Mouse (Mus musculus): Measurements from ENCODE around the gene Bptf.
"Not testable (repeated sequence)": the region's sequence is repeated elsewhere in the genome, so short reads cannot be mapped to it uniquely, and the experiment has no call there.

The Bptf gene

GRCm38 (mm10) chr11:107131749-107132421 lies at the start of gene Bptf:
Bptf (minus strand) TSS chr11:107132127.
- peak; percentile 87 to 90 for DNase-seq (ENCODE audit: low spot score in 2 of 2)

GRCm38 (mm10) chr11:107161215-107161614 lies 29.3 kb upstream of the Bptf start:
- no peak for DNase-seq (ENCODE audit: low spot score in 2 of 2)

- DNase-seq (ENCODE audit: low spot score in 2 of 2), result no peak
These were observed 27.1 kb upstream of the Bptf start for GRCm38 (mm10) chr11:107159034-107159433.

DNA sequence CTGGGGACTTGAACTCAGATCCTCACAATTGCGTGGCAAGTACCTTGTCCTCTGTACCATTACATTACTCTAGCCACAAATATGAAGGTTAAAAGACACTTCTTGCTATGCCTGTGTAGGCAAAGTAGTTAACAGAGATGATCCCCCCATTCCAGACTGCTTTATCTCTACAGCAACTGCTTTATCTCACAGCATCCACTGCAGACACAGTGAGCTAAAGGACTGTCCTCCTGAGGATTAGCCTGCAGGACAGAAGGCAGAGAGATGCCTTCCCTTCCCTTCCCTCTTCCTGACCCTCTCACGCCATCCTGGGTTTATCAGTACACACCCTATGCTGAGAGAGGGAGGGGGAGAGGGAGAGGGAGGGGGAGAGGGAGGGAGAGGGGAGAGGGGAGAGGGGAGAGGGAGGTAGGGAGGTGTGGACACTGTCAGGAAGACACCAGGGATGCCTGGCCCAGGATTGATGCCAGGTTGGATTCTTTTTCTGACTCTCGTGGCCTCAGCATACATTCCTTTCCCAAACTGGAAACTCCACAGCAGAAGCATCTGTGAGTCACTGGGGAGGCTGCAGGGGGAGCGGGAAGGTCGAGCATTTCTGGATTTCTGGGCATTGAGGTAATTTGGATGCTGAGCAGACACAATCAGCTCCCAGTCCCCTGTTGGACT lies 25.2 kb upstream of the Bptf start:
- DNase-seq (ENCODE audit: low spot score in 2 of 2), result no peak

GRCm38 (mm10) chr11:107155292-107155691 lies 23.4 kb upstream of the Bptf start:
- no peak for DNase-seq (ENCODE audit: low spot score in 2 of 2)

GRCm38 (mm10) chr11:107154431-107154830 lies 22.5 kb upstream of the Bptf start:
- DNase-seq (ENCODE audit: low spot score in 2 of 2), result no peak

DNA sequence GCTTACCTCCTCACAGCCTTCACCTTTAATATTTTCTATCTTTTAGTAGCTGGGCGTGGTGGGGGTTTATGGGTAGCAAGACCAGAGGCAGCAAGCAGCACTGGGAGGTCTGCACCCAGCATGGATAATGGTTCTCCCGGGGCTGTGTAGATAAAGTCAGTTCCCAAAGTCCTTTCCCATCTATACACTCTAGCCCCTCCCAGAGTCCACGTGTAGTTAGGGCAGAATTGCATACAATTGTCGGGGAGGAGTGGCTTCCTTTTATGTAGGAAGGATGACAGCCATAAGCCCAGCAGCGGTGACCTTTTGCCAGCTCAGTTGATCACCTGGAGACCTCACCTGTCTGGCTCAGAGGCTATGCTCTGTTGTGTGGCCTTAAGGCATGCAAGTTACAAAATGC lies 21.7 kb upstream of the Bptf start:
- DNase-seq (ENCODE audit: low spot score in 2 of 2), result no peak

- no peak for DNase-seq (ENCODE audit: low spot score in 2 of 2)
These were observed 19.9 kb upstream of the Bptf start for GRCm38 (mm10) chr11:107151809-107152208.

DNA sequence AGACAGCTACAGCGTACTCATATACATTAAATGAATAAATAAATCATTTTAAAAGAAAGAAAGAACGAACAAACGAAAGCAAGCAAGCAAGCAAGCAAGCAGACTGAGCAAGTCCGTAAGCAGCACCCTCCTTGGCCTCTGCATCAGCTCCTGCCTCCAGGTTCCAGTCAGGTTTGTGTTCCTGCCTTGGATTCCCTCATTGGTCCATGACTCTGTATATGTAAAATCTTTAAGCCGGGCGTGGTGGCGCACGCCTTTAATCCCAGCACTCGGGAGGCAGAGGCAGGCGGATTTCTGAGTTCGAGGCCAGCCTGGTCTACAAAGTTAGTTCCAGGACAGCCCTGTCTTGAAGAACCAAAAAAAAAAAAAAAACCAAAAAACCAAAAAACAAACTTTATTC lies 12.0 kb upstream of the Bptf start:
- DNase-seq (ENCODE audit: low spot score in 2 of 2), result not testable (repeated sequence)

DNA sequence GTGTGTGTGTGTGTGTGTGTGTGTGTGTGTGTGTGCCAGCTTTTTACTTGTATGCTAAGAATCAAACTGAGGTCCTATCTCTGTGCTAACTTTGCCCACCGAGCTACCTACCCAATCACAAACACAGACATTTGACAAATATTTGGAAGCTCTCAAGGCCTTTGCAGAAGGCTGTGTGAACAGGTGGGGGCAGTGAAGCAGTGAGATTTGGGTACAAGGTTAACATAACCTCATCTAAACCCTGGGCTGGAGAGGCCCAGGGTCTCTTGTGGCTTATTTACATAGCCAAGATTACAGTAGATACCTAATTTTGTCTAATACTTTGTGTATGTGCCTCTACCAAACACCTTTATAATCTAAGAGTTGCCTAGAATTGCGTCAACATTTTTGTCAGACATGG lies 10.5 kb upstream of the Bptf start:
- DNase-seq (ENCODE audit: low spot score in 2 of 2), result no peak

DNA sequence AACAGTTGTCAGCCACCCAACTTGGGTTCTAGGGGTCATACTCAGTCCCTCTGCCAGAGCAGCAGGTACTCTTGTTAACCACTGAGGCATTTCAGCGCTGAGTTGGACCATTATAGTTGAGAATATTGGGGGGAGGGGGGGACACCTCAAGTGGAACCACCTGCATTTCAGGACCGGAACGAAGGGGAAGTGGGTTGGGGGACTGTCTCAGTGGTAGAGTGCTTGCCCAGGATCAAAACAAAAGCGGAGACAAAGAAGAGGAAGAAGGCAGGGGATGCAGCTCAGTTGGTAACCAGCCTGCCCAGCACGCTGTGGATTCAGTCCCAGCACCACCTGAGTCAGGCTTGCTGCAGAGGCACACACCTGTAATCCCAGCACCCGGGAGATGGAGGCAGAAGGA lies 8.8 kb upstream of the Bptf start:
- DNase-seq (ENCODE audit: low spot score in 2 of 2), result no peak

DNA sequence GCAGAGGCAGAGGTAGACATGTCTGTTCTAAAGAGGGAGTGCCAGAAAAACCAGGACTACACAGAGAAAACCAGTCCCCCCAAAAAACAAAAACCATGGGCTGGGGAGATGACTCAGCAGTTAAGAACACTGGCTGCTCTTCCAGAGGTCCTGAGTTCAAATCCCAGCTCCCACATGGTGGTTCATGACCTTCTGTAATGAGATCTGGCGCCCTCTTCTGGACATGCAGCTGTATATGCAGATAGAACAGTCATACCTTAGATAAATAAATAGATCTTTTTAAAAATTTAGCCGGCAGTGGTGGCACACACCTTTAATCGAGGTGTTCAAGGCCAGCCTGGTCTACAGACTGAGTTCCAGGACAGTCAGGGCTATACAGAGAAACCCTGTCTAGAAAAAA lies 6.7 kb upstream of the Bptf start:
- DNase-seq (ENCODE audit: low spot score in 2 of 2), result no peak

DNA sequence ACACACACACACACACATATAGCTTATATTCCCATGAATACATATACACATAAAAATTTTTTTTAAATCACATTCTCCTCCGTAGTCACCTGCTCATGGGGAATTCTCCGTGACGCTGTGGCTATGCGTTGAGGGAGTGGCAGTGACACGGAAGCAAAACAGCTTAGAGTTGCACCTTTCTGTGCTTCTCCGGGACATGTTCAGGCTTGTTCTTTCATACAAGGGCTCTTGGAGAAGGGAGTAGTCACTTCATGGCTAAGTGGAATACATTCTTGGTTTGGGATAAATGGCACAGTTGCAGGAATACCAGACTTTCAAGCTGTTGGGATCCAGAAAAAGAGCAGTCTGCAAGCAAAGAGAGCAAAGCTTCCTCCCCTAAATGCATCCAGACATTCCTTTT lies 5.7 kb upstream of the Bptf start:
- no peak for DNase-seq (ENCODE audit: low spot score in 2 of 2)

GRCm38 (mm10) chr11:107136458-107136857 lies 4.5 kb upstream of the Bptf start:
- not testable (repeated sequence) for DNase-seq (ENCODE audit: low spot score in 2 of 2)

DNA sequence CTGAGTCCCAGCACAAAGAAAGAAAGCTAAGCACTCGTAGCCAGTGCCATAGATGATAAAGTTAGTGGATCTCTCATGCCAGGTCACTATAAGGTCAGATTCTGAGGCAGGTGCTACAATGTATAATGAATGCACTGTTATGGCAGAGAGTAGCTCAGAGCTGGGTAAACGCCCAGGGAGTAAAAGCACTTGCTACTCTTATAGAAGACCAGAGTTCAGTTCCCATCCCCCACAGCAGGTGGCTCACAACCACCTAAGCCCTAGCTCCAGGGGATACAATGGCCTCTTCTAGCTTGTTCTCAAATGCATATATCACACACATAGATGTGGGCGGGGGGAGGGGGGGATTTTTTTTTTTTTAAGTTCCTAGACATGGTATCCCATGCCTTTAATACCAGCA lies 3.8 kb upstream of the Bptf start:
- no peak for DNase-seq (ENCODE audit: low spot score in 2 of 2)

DNA sequence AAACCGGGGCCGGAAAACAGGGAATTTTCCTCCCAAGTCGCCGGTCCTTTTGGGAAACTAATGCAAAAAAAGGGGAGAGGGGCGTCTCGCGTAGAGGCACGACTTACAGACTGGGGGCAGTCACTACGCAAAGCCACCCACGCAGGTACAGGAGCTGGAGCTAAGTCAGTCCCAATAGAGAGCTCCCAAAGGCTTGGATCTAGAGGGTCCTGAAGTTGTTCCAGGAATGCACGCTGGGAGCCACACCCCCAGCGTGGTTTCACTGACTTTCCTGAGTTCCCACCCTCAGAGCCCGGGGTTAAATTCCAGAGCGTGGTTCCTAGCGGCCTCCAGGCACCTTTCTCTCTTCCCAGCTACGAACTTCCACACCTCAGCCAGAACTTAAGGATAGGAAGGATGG lies 499 bp upstream of the Bptf start:
- no peak for DNase-seq (ENCODE audit: low spot score in 2 of 2)

DNA sequence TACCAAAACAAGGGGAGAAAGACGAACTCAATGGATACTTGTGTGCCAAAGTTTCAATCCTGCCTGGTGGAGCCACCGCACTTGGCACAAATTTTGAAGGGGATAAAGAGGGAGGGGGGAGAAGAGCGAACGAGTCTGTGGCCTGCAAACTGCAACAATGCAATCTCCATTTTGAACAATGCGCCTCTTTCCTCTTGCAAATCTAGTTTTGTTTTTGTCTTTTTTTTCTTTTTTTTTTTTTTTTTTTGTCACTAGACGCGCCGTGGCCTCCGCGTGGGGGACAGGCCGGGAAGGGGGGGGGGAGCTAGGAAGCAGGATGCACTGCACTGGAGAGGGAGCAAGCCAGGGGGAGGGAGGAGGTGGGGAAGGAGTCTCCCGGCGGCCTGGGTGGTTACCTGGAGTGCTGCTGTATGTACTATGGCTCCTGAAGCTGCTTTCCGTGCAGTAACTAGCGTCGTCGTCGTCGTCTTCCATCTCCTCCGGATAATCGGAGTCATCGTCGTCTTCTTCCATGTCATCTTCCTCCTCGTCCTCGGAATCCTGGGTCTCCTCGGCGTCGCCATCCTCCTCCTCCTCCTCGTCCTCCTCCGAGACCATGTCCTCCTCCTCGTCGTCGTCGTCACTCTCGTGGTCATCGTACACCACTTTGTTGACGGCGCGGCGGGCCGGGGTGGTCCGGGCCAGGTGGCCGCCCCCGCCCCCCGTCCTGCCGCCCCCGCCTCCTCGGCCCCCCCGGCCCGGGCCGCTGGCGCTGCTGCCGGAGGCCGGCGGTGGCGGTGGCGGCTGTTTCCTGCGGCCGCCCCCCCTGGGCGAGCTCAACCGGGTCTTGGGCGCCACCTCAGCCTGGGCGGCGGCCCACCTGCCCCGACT lies 813 bp downstream of the Bptf start:
- DNase-seq (ENCODE audit: low spot score in 2 of 2), result peak; percentile 57 to 60

DNA sequence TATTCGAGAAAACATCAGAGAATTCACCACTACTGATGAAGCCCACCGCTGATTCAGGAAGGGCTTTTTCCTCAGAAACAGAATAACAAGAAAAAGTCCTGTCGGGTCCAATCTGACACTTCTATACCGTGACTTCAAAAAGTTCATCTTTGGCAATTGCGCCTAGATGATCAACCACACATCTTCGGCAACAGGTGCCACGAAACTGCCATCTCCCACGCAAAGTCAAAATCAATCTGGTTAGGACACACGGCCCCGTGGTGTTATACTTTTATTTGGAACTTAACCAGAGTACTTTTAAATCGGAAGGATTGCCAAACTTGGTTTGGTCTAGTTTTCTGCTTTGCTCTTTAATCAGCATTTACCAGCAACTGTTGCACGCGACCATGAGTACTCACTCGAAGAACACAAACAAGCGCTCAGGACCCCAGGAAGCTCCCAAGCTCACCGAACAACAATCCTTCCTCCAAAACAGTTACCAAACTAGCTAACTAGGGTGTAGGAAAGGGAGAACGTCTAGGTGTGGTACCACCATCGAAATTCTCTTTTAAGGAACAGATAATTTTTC lies 1.6 kb downstream of the Bptf start:
- DNase-seq (ENCODE audit: low spot score in 2 of 2), result no peak

DNA sequence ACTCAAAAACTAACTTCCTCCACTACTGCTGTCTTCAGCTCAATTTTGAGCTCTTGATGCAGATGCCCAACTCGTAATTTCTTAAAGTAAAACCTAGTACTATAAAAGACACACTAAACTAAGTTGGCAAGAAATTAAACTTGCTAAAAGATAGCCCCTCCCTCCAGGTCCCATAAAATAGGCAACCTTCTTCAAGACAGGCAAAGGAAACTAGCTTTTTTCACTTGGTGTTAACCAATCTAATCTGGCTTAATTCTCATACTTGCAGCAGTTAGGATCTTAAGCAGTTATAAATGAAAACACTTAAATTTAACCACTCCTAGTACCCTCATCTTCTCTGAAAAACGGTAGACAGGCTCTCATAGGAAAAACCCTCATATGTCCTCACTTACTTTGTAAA lies 2.3 kb downstream of the Bptf start:
- DNase-seq (ENCODE audit: low spot score in 2 of 2), result no peak

DNA sequence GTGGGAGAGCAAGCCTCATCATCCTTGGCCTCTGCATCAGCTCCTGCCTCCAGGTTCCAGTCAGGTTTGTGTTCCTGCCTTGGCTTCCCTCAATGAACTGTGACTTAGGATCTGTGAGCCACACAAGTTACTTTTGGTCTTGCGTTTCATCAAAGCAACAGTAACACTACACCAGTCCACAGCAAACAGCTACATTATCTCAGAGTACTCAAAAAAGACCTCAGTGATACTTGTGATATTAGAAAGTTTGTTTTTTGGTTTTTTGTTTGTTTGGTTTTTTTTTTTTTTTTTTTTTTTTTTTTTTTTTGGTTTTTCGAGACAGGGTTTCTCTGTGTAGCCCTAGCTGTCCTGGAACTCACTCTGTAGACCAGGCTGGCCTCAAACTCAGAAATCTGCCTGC lies 5.2 kb downstream of the Bptf start:
- not testable (repeated sequence) for DNase-seq (ENCODE audit: low spot score in 2 of 2)

DNA sequence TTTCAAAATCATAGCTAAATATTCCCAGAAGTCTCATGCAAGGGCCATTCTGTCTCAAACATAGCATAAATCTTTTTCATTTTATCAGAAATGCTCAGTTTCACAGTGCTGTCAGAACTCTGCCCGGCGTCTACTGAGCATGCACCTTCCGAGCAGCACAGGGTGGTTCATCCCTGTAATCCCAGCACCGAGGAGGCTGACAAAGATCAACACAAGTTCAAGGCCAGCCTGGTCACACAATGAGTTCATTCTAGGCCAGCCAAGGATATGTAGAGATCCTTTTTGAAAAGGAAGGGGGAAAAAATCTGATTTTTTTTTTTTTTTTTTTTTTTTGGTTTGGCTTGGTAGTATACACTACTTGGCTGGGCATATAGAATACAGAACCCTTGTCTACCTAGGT lies 6.9 kb downstream of the Bptf start:
- DNase-seq (ENCODE audit: low spot score in 2 of 2), result no peak

DNA sequence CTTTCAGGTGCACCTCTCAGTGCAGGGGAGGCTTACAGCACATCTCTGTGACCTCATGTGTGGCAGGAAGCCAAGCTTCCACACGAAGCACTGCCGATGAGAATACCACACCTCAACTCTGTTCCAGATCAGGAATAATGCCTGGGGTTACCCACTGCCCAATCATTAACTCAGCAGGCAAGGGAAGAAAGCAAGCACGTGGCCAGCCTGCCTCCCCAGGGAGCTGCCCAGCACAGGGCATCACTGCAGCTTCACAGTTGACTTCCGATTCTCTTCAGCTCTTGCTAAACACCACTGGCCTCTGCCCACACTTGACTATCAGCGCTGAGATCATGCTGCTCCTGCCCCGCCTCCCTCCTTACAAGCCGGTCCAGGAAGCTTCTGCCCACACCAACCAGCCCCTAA lies 7.6 kb downstream of the Bptf start:
- DNase-seq (ENCODE audit: low spot score in 2 of 2), result peak; percentile 40 to 52
